Mouse (Mus musculus): ENCODE measurements at regions not wholly inside any gene's neighbourhood (a gene's known extent, or its start where the extent isn't known, plus 50 kb on each side); places are given as distances from the start of the nearest gene placed in this dataset.

DNA sequence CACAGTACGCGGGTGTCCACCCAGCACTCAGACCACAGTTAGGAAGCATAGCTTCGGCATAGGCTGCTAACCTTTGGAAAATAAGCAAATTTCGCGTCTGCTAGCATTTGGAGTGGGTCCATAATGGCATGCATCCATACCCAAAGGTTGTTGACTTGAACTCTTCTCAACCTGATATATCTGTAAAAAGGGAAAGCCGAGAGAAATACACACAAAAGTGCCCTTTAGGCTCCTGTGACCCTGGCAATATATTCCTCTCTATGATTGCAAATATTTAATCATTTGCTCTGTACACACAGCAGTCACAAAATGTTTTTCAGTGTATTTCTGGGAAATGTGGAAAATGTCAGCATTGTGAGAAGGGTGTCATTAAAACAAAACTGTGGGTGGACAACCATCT, 347.1 kb downstream of the Tfec start:
- ATAC-seq (replicated peaks), result no peak
- Histone ChIP-seq H3K27ac (no peak overlapping the region), H3K9me3 (no peaks in the 10 kb centered on the region), H3K4me3 (no peak overlapping the region), H3K4me2 (no peak overlapping the region), H3K4me1 (peaks cover 7% of the 10 kb centered on the region; the same call in 1 of the 2 replicates), H3K36me3 (replicated peaks) (no peaks in the 10 kb centered on the region), H3K27me3 (replicated peaks) (no peaks in the 10 kb centered on the region), H3K9ac (no peak overlapping the region)
- 84% methylated on average over 6 of the region's 6 CpGs for WGBS

GRCm38 (mm10) chr6:16550445-16550844, 347.8 kb downstream of the Tfec start:
- Histone ChIP-seq H3K4me1 (peaks cover 7% of the 10 kb centered on the region; the same call in 1 of the 2 replicates), H3K9me3 (no peaks in the 10 kb centered on the region), H3K27me3 (replicated peaks) (no peaks in the 10 kb centered on the region), H3K9ac (no peak overlapping the region), H3K4me2 (no peak overlapping the region), H3K27ac (peak overlapping the region; percentile 34; the same call in 1 of the 2 replicates), H3K36me3 (replicated peaks) (no peaks in the 10 kb centered on the region), H3K4me3 (no peak overlapping the region)
- WGBS, result 42% methylated on average over 9 of the region's 9 CpGs
- peak; percentile 85 for ATAC-seq (replicated peaks)

GRCm38 (mm10) chr6:16514054-16514453, 384.2 kb downstream of the Tfec start:
- H3K27me3 ChIP-seq (replicated peaks), result no peaks in the 10 kb centered on the region
- H3K4me3 ChIP-seq, result no peak overlapping the region
- no peaks in the 10 kb centered on the region for H3K36me3 ChIP-seq (replicated peaks)
- H3K9me3 ChIP-seq, result no peaks in the 10 kb centered on the region
- ATAC-seq (replicated peaks), result no peak
- H3K4me2 ChIP-seq, result no peak overlapping the region
- H3K27ac ChIP-seq, result no peak overlapping the region
- no peaks in the 10 kb centered on the region for H3K4me1 ChIP-seq
- no peak overlapping the region for H3K9ac ChIP-seq
- 47% methylated on average over 1 of the region's 1 CpGs for WGBS

DNA sequence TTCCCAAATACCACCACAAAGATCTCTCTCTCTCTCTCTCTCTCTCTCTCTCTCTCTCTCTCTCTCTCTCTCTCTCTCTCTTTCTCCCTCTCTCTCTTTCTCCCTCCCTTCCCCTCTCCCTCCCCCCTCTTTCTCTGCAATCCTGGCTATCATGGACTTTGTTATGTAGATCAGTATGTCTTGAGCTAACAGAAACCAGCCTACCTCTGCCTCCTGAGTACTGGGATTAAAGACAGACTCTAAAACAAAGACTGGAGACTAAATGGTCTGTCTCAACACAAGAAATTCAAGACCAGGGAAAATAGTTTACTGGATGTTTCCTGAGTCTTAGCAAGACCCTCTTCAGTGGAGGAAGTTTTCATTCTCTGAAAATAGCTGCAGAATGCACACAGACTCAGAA, 384.7 kb downstream of the Tfec start:
- Histone ChIP-seq H3K36me3 (replicated peaks) (no peaks in the 10 kb centered on the region), H3K4me1 (no peaks in the 10 kb centered on the region), H3K27ac (no peak overlapping the region), H3K9ac (no peak overlapping the region), H3K9me3 (no peaks in the 10 kb centered on the region), H3K4me3 (no peak overlapping the region), H3K27me3 (replicated peaks) (no peaks in the 10 kb centered on the region), H3K4me2 (no peak overlapping the region)
- ATAC-seq (replicated peaks), result no peak

DNA sequence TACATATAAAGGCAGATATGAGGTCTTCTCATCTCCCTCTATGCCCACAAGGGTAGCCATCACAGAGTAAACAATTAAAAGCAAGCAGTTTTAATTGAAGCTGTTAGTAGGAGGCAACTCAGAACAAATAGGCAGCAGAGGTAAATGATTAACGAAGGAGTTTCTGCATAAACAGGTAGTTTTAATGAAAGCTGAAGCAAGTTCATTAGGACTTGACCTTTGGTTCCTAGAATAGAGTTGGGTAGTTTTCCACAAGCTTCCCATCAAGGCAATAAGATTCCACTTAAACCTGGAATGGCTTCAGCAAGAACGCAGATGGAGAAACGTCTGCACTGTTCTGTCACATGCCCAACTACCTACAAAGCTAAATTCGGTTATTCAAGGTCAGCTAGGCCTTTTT, 394.4 kb downstream of the Tfec start:
- H3K4me3 ChIP-seq, result no peak overlapping the region
- 89% methylated on average over 4 of the region's 4 CpGs for WGBS
- H3K4me2 ChIP-seq, result no peak overlapping the region
- H3K9ac ChIP-seq, result no peak overlapping the region
- no peaks in the 10 kb centered on the region for H3K36me3 ChIP-seq (replicated peaks)
- no peak overlapping the region for H3K27ac ChIP-seq
- H3K9me3 ChIP-seq, result no peaks in the 10 kb centered on the region
- no peaks in the 10 kb centered on the region for H3K4me1 ChIP-seq
- no peaks in the 10 kb centered on the region for H3K27me3 ChIP-seq (replicated peaks)
- no peak for ATAC-seq (replicated peaks)

GRCm38 (mm10) chr6:16487015-16487630, 411.1 kb downstream of the Tfec start:
- no peak overlapping the region for H3K4me3 ChIP-seq
- H3K36me3 ChIP-seq (replicated peaks), result no peaks in the 10 kb centered on the region
- WGBS, result 87% methylated on average over 8 of the region's 8 CpGs
- no peak overlapping the region for H3K9ac ChIP-seq
- ATAC-seq (replicated peaks), result no peak
- no peaks in the 10 kb centered on the region for H3K4me1 ChIP-seq
- no peak overlapping the region for H3K27ac ChIP-seq
- H3K9me3 ChIP-seq, result no peaks in the 10 kb centered on the region
- no peaks in the 10 kb centered on the region for H3K27me3 ChIP-seq (replicated peaks)
- H3K4me2 ChIP-seq, result no peak overlapping the region

- H3K36me3 ChIP-seq (replicated peaks), result no peaks in the 10 kb centered on the region
- no peak overlapping the region for H3K9ac ChIP-seq
- H3K4me3 ChIP-seq, result no peak overlapping the region
- ATAC-seq (replicated peaks), result peak; percentile 80
- WGBS, result 50% methylated on average over 5 of the region's 5 CpGs
- no peak overlapping the region for H3K27ac ChIP-seq
- H3K4me1 ChIP-seq, result no peaks in the 10 kb centered on the region
- no peaks in the 10 kb centered on the region for H3K9me3 ChIP-seq
- H3K27me3 ChIP-seq (replicated peaks), result no peaks in the 10 kb centered on the region
- no peak overlapping the region for H3K4me2 ChIP-seq
These were observed 414.9 kb downstream of the Tfec start for GRCm38 (mm10) chr6:16483295-16483694.

DNA sequence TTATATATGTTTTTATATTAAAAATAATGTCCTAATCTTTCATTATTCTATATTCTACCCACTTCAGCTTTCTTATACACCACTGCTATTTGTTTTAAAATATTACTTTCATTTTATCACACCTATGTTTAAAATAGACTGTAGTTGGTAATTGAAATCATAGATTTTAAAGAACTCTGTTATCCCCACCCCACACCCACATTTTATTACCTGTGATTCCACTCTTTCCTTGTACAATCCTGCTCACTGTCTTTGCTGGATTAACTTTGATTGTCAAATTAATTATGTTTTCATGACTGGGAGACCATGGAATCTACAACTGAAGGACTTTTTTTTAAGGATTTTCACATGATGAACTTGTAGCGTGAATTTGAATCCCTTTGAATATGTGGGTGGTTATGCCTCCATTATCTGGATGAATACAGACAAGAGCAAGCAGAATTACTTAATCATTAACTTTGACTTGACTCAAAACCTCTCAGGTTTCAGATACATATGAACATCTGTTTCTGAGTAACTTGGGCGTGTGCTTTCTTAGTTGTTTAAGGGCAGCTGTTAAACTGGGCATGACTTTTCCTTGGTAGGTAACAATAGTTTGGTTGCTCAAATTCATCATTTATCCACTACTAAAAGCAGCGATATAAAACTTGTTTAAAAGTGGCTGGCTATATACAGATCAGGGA, 429.4 kb downstream of the Tfec start:
- Histone ChIP-seq H3K4me2 (no peak overlapping the region), H3K4me1 (no peaks in the 10 kb centered on the region), H3K27ac (no peak overlapping the region), H3K36me3 (replicated peaks) (no peaks in the 10 kb centered on the region), H3K27me3 (replicated peaks) (no peaks in the 10 kb centered on the region), H3K9me3 (no peaks in the 10 kb centered on the region), H3K9ac (no peak overlapping the region), H3K4me3 (no peak overlapping the region)
- no peak for ATAC-seq (replicated peaks)
- 86% methylated on average over 3 of the region's 3 CpGs for WGBS

DNA sequence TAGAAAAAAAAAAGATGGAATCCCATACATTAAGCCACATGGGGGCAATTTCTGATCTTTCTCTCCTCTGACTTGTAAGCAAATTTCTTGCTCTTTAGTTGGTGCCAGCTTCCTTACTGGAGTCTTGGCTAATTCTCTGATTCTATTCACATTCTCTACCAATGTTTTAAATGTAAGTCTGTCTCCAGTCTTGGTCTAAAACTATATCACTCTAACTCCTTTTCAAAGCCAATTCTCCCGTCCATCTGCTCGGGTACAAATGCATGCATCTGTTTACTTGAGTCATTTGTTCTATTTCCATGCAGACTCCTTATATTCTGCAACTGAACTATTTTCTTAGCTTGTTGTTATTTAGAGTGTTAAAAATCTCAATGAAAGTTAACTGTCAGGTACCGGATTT, 440.0 kb downstream of the Tfec start:
- H3K27ac ChIP-seq, result no peak overlapping the region
- no peak overlapping the region for H3K4me2 ChIP-seq
- H3K4me3 ChIP-seq, result no peak overlapping the region
- H3K9ac ChIP-seq, result no peak overlapping the region
- 87% methylated on average over 3 of the region's 3 CpGs for WGBS
- no peaks in the 10 kb centered on the region for H3K27me3 ChIP-seq (replicated peaks)
- H3K9me3 ChIP-seq, result no peaks in the 10 kb centered on the region
- H3K36me3 ChIP-seq (replicated peaks), result no peaks in the 10 kb centered on the region
- H3K4me1 ChIP-seq, result no peaks in the 10 kb centered on the region
- no peak for ATAC-seq (replicated peaks)
